Comparison of ENCODE assay signal across 23 mouse cellular contexts in genomic region chr8:120119429-120119828, GRCm38 (mm10). TPM values are rescaled to one million over a fixed set of nuclear protein-coding genes. Genes with fewer than 3 reads are reported as not detected.
DNase-seq lines count a peak whose midpoint lies in the region; ATAC-seq and TF ChIP-seq lines count a peak whose summit lies in the region.
"Had no signal": no experiment of that assay in that cellular context is flagged by ENCODE, and none has a peak within 500 bp of the region (broad histone marks: within the 10 kb centered on the region; RNA-seq: fewer than 3 reads in every experiment).

No protein-coding gene starts in this region.

- H3K79me2 ChIP-seq in macrophage (ENCODE audit: inconsistent target): peaks cover 87% of the 10 kb centered on the region

- H3K27me3 ChIP-seq in heart, embryonic 15.5 days: peaks cover 15% of the 10 kb centered on the region; the same call in 1 of the 2 replicates
- peaks cover 47% of the 10 kb centered on the region for H3K27me3 ChIP-seq in midbrain, embryonic 10.5 days (ENCODE audit: low read depth, poor library complexity, severe bottlenecking)
- H3K27me3 ChIP-seq in midbrain, embryonic 16.5 days (ENCODE audit: control insufficient read depth, insufficient read depth, low read depth, low read length): no peaks in the 10 kb centered on the region
- 0 out of 2 replicates have a peak, but pooled peaks cover 18% of the 10 kb centered on the region for H3K27me3 ChIP-seq in neural tube, embryonic 15.5 days (replicated peaks)

- ATAC-seq in heart, embryonic 15.5 days (replicated peaks; ENCODE audit: insufficient number of reproducible peaks, insufficient read depth, low FRiP score, low read depth): no peak
- ATAC-seq in midbrain, embryonic 16.5 days: no peak
- no peak for ATAC-seq in neural tube, embryonic 15.5 days (ENCODE audit: low FRiP score)
- ATAC-seq: liver, postnatal 0 days had no signal

- intact Hi-C loops in gastrocnemius, adult 2 months (cut with DNase I): no loop called here

- peaks cover 71% of the 10 kb centered on the region for H3K4me1 ChIP-seq in heart, embryonic 15.5 days (replicated peaks)
- H3K4me1 ChIP-seq in midbrain, embryonic 10.5 days: peaks cover 25% of the 10 kb centered on the region
- H3K4me1 ChIP-seq in midbrain, embryonic 16.5 days (ENCODE audit: control insufficient read depth, insufficient read depth, low read length): peaks cover 4% of the 10 kb centered on the region; the same call in 1 of the 2 replicates
- peaks cover 14% of the 10 kb centered on the region for H3K4me1 ChIP-seq in neural tube, embryonic 15.5 days

- peak overlapping the region; percentile 74; the same call in 1 of the 2 replicates for H3K27ac ChIP-seq in gastrocnemius, adult 2 months
- peak overlapping the region; percentile 74 for H3K27ac ChIP-seq in heart, embryonic 15.5 days
- 0 out of 2 replicates have a peak overlapping the region, but pooled peaks have one; percentile 30 for H3K27ac ChIP-seq in midbrain, embryonic 10.5 days (replicated peaks)
- H3K27ac ChIP-seq in midbrain, embryonic 16.5 days (ENCODE audit: low read length): no peak overlapping the region
- peak overlapping the region; percentile 28; the same call in 1 of the 2 replicates for H3K27ac ChIP-seq in macrophage
- H3K27ac ChIP-seq in neural tube, embryonic 15.5 days (replicated peaks): no peak overlapping the region
- H3K27ac ChIP-seq: kidney, postnatal 0 days; limb, embryonic 15.5 days; neural tube, embryonic 12.5 days had no signal

- H3K4me3 ChIP-seq in gastrocnemius, adult 2 months: no peak overlapping the region
- H3K4me3 ChIP-seq in heart, embryonic 15.5 days: no peak overlapping the region
- H3K4me3 ChIP-seq in midbrain, embryonic 10.5 days: no peak overlapping the region
- no peak overlapping the region for H3K4me3 ChIP-seq in midbrain, embryonic 16.5 days (ENCODE audit: low read depth, low read length)
- H3K4me3 ChIP-seq in macrophage (ENCODE audit: inconsistent target): no peak overlapping the region
- H3K4me3 ChIP-seq in neural tube, embryonic 15.5 days (replicated peaks): no peak overlapping the region
- H3K4me3 ChIP-seq: limb, embryonic 15.5 days; neural tube, embryonic 12.5 days had no signal

- no peak for DNase-seq in gastrocnemius, adult 2 months
- DNase-seq in gastrocnemius, postnatal 25 days: no peak
- DNase-seq in heart, adult 11 months: no peak
- no peak for DNase-seq in midbrain, embryonic 10.5 days (ENCODE audit: low spot score)
- DNase-seq: adrenal gland, postnatal 14 days; cerebellum, adult 11 months; gastrocnemius, postnatal 10 days; kidney, adult 18-20 months; layer of hippocampus, postnatal 36 days; liver, postnatal 0 days; lung, postnatal 10 days; thymus, postnatal 14 days had no signal

- peak overlapping the region; percentile 9; the same call in 1 of the 2 replicates for H3K9ac ChIP-seq in heart, embryonic 15.5 days
- no peak overlapping the region for H3K9ac ChIP-seq in midbrain, embryonic 16.5 days (ENCODE audit: low read depth, low read length)
- no peak overlapping the region for H3K9ac ChIP-seq in neural tube, embryonic 15.5 days (replicated peaks)
- H3K9ac ChIP-seq: limb, embryonic 15.5 days; liver, postnatal 0 days; neural tube, embryonic 12.5 days had no signal

- no peak overlapping the region for H3K4me2 ChIP-seq in heart, embryonic 15.5 days
- H3K4me2 ChIP-seq in midbrain, embryonic 16.5 days (ENCODE audit: low read length): no peak overlapping the region
- no peak overlapping the region for H3K4me2 ChIP-seq in neural tube, embryonic 15.5 days
- H3K4me2 ChIP-seq: limb, embryonic 15.5 days; neural tube, embryonic 12.5 days had no signal

- TF ChIP-seq CTCF in gastrocnemius, adult 2 months (IDR thresholded peaks at IDR 0.05): no peak

- 43% methylated on average over 3 of the region's 3 CpGs for WGBS in heart, embryonic 15.5 days
- WGBS in midbrain, embryonic 10.5 days: 70% methylated on average over 3 of the region's 3 CpGs
- WGBS in midbrain, embryonic 16.5 days: 77% methylated on average over 3 of the region's 3 CpGs
- WGBS in macrophage (ENCODE audit: missing documents): 79% methylated on average over 3 of the region's 3 CpGs
- 73% methylated on average over 3 of the region's 3 CpGs for WGBS in neural tube, embryonic 15.5 days

- H3K36me3 ChIP-seq in heart, embryonic 15.5 days: no peaks in the 10 kb centered on the region
- peaks cover 3% of the 10 kb centered on the region; the same call in 1 of the 2 replicates for H3K36me3 ChIP-seq in midbrain, embryonic 10.5 days
- H3K36me3 ChIP-seq in midbrain, embryonic 16.5 days (ENCODE audit: control insufficient read depth, insufficient read depth, low read length): no peaks in the 10 kb centered on the region
- no peaks in the 10 kb centered on the region for H3K36me3 ChIP-seq in macrophage (ENCODE audit: inconsistent target)
- no peaks in the 10 kb centered on the region for H3K36me3 ChIP-seq in neural tube, embryonic 15.5 days
- H3K36me3 ChIP-seq: limb, embryonic 15.5 days; neural tube, embryonic 12.5 days had no signal

- H3K9me3 ChIP-seq in heart, embryonic 15.5 days (replicated peaks): no peaks in the 10 kb centered on the region
- H3K9me3 ChIP-seq in midbrain, embryonic 10.5 days (replicated peaks): no peaks in the 10 kb centered on the region
- no peaks in the 10 kb centered on the region for H3K9me3 ChIP-seq in midbrain, embryonic 16.5 days (replicated peaks; ENCODE audit: control insufficient read depth, low read length, poor library complexity, severe bottlenecking)
- no peaks in the 10 kb centered on the region for H3K9me3 ChIP-seq in neural tube, embryonic 15.5 days (replicated peaks)
- H3K9me3 ChIP-seq: limb, embryonic 15.5 days; neural tube, embryonic 12.5 days had no signal

RNA-seq across cellular contexts. Expression of gene 6430548M08Rik, which starts 5.5 kb away (rescaled TPM):
- 10 to 100 TPM; 26.5 to 30.0 TPM for total RNA-seq in gastrocnemius, adult 2 months (2021)
- 10 to 100 TPM; 23.6 to 27.6 TPM for total RNA-seq in gastrocnemius, postnatal 25 days (2021)
- 6.6 and 8.3 TPM in 2 replicates for polyA plus RNA-seq in heart, embryonic 15.5 days (2015; fragmentation: Nextera tagmentation; extraction: Ambion mirVana)
- polyA plus RNA-seq in midbrain, embryonic 10.5 days (2016; fragmentation: Nextera tagmentation; extraction: Ambion mirVana): 5.8 and 11.0 TPM in 2 replicates
- 37.1 and 40.2 TPM in 2 replicates for polyA plus RNA-seq in midbrain, embryonic 16.5 days (2015; fragmentation: Nextera tagmentation; extraction: Ambion mirVana)
- 10 to 100 TPM in 16 of 26 experiments, 1 to 10 TPM in 10; 1.4 to 55.6 (median 17.6) TPM for total RNA-seq in macrophage (2018; cell fraction: chromatin; rRNA removed)
- total RNA-seq in macrophage (2018; cell fraction: cytosol; rRNA removed): 10 to 100 TPM in 25 of 26 experiments, 1 to 10 TPM in 1; 8.5 to 48.8 (median 22.5) TPM
- 10 to 100 TPM in 21 of 26 experiments, 1 to 10 TPM in 5; 4.2 to 47.4 (median 20.8) TPM for total RNA-seq in macrophage (2018; cell fraction: nucleus; rRNA removed)
- polyA plus RNA-seq in macrophage (2018): 25.6 to 29.2 TPM (median 26.4 TPM) in 3 replicates
- polyA plus RNA-seq in neural tube, embryonic 15.5 days (2015; fragmentation: Nextera tagmentation; extraction: Ambion mirVana): 29.8 and 31.9 TPM in 2 replicates

RNA-seq across cellular contexts. Expression of gene Zdhhc7, which starts 18.1 kb away (rescaled TPM):
- 10 to 100 TPM; 23.9 to 27.6 TPM for total RNA-seq in gastrocnemius, adult 2 months (2021)
- total RNA-seq in gastrocnemius, postnatal 25 days (2021): 10 to 100 TPM; 24.9 to 26.2 TPM
- polyA plus RNA-seq in heart, embryonic 15.5 days (2015; fragmentation: Nextera tagmentation; extraction: Ambion mirVana): 30.7 and 38.6 TPM in 2 replicates
- polyA plus RNA-seq in midbrain, embryonic 10.5 days (2016; fragmentation: Nextera tagmentation; extraction: Ambion mirVana): 34.5 and 38.4 TPM in 2 replicates
- 27.8 and 29.5 TPM in 2 replicates for polyA plus RNA-seq in midbrain, embryonic 16.5 days (2015; fragmentation: Nextera tagmentation; extraction: Ambion mirVana)
- 10 to 100 TPM in 22 of 26 experiments, 1 to 10 TPM in 4; 5.8 to 47.9 (median 19.9) TPM for total RNA-seq in macrophage (2018; cell fraction: chromatin; rRNA removed)
- total RNA-seq in macrophage (2018; cell fraction: cytosol; rRNA removed): 10 to 100 TPM; 16.4 to 44.2 (median 33.9) TPM
- 10 to 100 TPM; 12.3 to 55.8 (median 27.6) TPM for total RNA-seq in macrophage (2018; cell fraction: nucleus; rRNA removed)
- polyA plus RNA-seq in macrophage (2018): 18.5 to 34.0 TPM (median 27.8 TPM) in 3 replicates
- 26.9 and 31.6 TPM in 2 replicates for polyA plus RNA-seq in neural tube, embryonic 15.5 days (2015; fragmentation: Nextera tagmentation; extraction: Ambion mirVana)

RNA-seq across cellular contexts. Expression of gene Fam92b, which starts 57.8 kb away (rescaled TPM):
- not detected for total RNA-seq in gastrocnemius, adult 2 months (2021)
- not detected for total RNA-seq in gastrocnemius, postnatal 25 days (2021)
- 0.36 and 0.38 TPM in 2 replicates for polyA plus RNA-seq in heart, embryonic 15.5 days (2015; fragmentation: Nextera tagmentation; extraction: Ambion mirVana)
- polyA plus RNA-seq in midbrain, embryonic 10.5 days (2016; fragmentation: Nextera tagmentation; extraction: Ambion mirVana): 2.6 and 3.3 TPM in 2 replicates
- 2.1 and 2.4 TPM in 2 replicates for polyA plus RNA-seq in midbrain, embryonic 16.5 days (2015; fragmentation: Nextera tagmentation; extraction: Ambion mirVana)
- total RNA-seq in macrophage (2018; cell fraction: chromatin; rRNA removed): not detected
- not detected for total RNA-seq in macrophage (2018; cell fraction: cytosol; rRNA removed)
- total RNA-seq in macrophage (2018; cell fraction: nucleus; rRNA removed): not detected
- polyA plus RNA-seq in macrophage (2018): not detected in 3 replicates
- 1.6 and 1.7 TPM in 2 replicates for polyA plus RNA-seq in neural tube, embryonic 15.5 days (2015; fragmentation: Nextera tagmentation; extraction: Ambion mirVana)
- total RNA-seq: CH12.LX; gastrocnemius, postnatal 10 days; megakaryocyte-erythroid progenitor cell, adult 5-6 weeks; MEL; monocyte, adult 5-6 weeks had no signal
- polyA plus RNA-seq: kidney, postnatal 0 days; limb, embryonic 15.5 days; liver, postnatal 0 days had no signal

Comparison
In these comparisons a context has a peak if more than half of its experiments do, and no peak if none do; other contexts are left out.
1. H3K27ac ChIP-seq: peak in gastrocnemius, adult 2 months (single experiment), heart, embryonic 15.5 days (single experiment), midbrain, embryonic 10.5 days (single experiment) and macrophage (single experiment); none in midbrain, embryonic 16.5 days (single experiment) and neural tube, embryonic 15.5 days (single experiment).